Mouse (Mus musculus): Measurements from ENCODE around the gene Ypel1.

GRCm38 (mm10) chr16:17082121-17082792, 12.8 kb downstream of the Ypel1 start:
- TF ChIP-seq CTCF (IDR thresholded peaks at IDR 0.05) (no peak), EP300 (IDR thresholded peaks at IDR 0.05) (peak; percentile 44; the same call in 1 of the 2 replicates)

All from lung, postnatal 0 days (tissue).